Mouse (Mus musculus): ENCODE data around the gene Rai2.

Rai2 gene

DNA sequence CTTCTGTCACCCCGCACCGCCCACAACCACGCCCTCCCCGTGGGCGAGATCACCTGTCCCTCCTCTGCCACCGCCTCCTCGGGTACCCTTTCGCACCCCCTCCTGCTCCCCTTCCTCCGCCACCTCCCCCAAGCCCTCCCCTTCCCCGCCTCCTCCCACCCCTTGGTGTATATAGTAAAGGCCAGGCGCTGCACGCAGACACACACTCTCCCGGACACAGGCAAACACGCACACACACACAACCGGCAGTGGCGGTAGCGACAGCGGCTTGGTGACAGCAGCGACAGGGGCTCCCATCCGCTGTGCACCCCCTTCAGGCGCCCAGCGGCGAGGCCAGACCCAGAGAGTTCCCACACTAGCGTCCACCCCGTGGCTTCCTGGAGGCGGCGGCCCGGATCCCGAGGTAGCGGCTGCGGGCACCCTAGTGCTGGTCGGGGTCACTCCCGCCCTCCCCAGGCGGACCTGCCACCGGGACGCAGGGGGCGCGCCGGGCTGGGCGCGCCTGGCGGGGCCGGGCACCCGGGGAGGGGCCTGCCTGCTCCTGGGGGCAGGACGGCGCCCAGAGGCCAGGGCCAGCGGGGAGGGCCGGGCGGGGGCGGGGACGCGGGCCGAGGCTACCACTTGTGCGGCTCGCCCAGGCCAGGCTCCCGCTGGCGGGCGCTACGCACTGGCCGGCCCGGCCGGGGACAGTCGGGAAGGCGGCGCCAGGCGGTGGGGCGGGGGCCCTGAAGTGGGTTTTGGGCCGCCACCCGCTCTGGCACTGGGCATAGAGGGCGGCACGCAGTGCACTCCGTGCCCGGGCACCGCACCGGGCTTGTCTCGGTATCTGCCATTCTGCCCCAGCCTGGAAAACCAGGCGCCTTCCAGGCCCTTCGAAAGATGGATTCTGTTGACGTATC is at the start of gene Rai2:
Rai2 (plus strand) TSS at position 205 of the 899 bp plus-strand sequence.
- peak in 1 of 2 experiments; percentile 32 for DNase-seq (ENCODE audit: low spot score in 2 of 2)

- DNase-seq (ENCODE audit: low spot score in 2 of 2) = no peak
Observed at GRCm38 (mm10) chrX:161689336-161689735, 27.5 kb upstream of the Rai2 start.

- DNase-seq (ENCODE audit: low spot score in 2 of 2) = no peak
Observed at GRCm38 (mm10) chrX:161716503-161716864, 385 bp upstream of the Rai2 start.

DNA sequence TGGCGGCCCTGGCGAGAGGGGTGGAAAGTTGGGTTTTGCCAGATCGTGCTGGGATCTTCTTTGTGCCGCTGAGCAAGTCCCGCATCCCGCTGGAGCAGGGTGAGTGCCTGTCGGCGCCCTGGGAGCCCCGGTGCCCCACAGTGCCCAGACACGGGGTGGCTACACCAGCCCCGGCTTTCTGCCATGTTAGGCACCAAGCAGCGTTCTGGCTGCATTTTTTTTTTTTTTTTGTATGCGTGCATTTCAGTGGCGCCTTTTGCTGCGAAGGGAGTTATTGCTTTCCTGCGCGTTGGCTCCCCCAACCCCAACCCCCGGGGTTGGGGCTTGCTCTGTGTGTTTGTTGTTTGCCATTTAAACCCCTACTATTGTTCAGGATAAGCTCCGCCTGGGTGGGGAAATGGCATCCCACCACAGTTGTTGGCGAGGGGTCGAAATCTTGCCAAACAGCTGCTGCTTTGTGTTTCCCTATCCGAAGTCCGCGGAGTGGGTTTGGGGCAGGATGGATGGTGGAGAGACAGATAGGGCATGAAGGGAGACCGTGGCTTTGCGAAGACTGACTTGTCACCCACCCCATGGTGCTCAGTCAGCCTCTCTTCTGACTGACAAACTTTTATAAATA is 1.0 kb downstream of the Rai2 start:
- DNase-seq (ENCODE audit: low spot score in 2 of 2) = peak in 1 of 2 experiments; percentile 10

GRCm38 (mm10) chrX:161718548-161718947 is 1.7 kb downstream of the Rai2 start:
- DNase-seq (ENCODE audit: low spot score in 2 of 2) = peak in 1 of 2 experiments; percentile 6

DNA sequence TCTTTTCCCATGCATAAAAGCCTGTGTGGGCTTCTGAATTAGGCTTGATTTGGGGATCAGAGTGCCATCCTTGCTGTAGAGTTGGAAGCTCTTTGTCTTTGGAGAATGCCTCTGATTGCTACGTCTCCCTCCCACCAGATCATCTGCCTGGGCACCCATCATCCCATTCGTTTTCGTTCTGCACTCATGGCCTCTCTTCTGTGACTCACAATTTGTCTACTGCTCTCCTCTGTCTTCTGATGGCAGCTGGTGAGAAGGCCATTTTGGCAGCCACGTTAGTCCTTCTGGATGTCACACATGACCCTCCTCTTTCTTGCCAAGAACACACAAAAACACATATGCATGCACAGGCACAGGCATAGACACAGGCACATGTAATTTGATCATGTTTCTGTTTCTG is 4.2 kb downstream of the Rai2 start:
- DNase-seq (ENCODE audit: low spot score in 2 of 2) = no peak

GRCm38 (mm10) chrX:161723391-161723808 is 6.5 kb downstream of the Rai2 start:
- no peak for DNase-seq (ENCODE audit: low spot score in 2 of 2)

DNA sequence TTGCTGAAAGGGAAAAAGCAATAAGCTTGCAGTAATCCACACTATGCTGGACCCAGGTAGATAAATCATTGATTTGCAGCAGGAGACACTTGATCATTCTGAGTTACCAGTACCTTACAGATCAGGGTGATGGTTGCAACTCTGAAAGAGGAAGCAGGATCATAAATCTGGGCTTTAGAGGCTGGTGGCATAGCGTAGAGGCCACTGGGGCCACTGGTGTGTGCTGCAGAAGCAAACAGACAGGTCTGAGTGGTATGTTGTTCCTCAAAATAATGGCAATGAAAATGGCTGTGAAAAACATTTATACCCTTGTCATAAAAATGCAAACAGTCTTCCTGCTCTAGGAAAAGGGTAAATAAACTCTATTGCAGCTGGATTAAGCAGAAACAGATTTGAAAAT is 9.4 kb downstream of the Rai2 start:
- DNase-seq (ENCODE audit: low spot score in 2 of 2) = no peak

GRCm38 (mm10) chrX:161728507-161728906 is 11.6 kb downstream of the Rai2 start:
- DNase-seq (ENCODE audit: low spot score in 2 of 2) = no peak

GRCm38 (mm10) chrX:161730026-161730425 is 13.2 kb downstream of the Rai2 start:
- no peak for DNase-seq (ENCODE audit: low spot score in 2 of 2)

DNA sequence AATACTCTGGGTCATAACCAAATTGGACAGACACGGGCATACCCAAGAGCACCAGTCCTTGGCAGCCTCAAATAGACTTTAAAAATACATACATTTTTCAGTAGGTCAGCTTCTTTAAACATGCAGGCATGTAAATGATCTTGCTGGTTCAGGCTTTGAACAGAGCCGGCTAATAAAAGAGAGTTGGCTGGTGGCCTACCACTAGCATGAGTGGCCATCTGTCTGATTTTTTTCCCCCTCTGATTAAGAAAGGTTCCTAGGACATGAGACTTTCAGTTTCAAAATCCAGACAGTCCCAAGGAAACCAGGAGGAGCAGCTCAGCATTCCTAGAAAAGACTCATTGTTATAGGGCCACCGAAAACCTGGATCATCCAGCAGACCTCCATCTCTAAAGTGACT is 15.0 kb downstream of the Rai2 start:
- DNase-seq (ENCODE audit: low spot score in 2 of 2) = no peak

GRCm38 (mm10) chrX:161733581-161734309 is 16.9 kb downstream of the Rai2 start:
- DNase-seq (ENCODE audit: low spot score in 2 of 2) = no peak

DNA sequence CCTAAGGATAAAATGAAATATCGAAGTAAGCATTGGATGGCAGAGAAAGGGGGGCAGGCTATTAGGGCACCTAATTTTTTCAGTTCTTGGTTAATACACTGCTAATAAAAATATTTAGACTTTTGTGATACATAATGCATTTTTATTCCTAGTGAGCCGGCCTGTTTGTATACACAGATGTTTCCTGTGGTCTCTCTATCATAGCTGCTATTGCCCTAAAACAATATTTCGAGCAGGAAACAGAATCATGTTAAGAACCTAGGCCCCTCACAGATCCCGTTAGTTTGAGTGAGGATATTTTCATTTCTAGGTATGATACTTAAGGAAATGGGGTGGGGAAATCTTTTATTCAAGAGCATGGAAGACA is 17.4 kb downstream of the Rai2 start:
- no peak for DNase-seq (ENCODE audit: low spot score in 2 of 2)

DNA sequence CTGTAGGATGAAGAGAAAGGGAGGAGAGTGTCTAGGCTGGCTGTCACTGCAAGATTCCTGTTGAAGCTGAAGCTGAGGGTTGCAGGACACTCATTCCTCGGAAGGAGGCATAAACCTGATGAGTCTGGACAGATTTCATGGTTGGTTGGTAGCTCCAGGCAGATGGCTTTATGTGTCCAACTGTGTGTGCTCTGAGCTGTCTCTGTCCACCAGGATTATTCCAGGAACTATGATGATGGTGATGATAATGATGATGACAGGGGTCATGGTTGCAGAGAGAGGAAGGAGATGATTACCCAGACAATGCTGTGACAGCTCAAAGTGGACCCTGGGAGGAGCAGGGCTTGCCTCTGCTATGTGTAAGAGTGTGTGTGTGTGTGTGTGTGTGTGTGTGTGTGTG is 22.5 kb downstream of the Rai2 start:
- no peak for DNase-seq (ENCODE audit: low spot score in 2 of 2)

DNA sequence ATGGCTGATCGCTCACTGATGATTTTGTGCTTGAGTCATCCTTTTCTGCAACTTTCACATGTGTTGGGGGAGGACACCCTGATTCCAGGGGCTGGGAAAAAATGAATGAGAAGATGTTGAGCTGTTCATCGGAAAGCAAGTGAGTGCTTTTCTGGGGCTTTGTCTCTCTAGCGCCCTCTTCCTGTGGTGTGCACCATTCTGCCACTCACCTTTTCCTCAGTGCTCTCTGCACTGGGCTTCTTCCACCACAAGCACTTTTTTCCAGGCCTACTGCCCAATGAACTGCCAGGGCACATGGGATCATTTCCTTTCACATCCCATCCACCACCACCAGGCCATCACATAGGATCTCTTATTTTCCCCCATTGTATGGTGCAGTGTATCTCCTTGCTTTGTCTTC is 26.2 kb downstream of the Rai2 start:
- DNase-seq (ENCODE audit: low spot score in 2 of 2) = no peak

GRCm38 (mm10) chrX:161745296-161745695 is 28.4 kb downstream of the Rai2 start:
- DNase-seq (ENCODE audit: low spot score in 2 of 2) = no peak

- DNase-seq (ENCODE audit: low spot score in 2 of 2) = no peak
Observed at GRCm38 (mm10) chrX:161747337-161747736, 30.5 kb downstream of the Rai2 start.

GRCm38 (mm10) chrX:161753514-161753913 is 36.6 kb downstream of the Rai2 start:
- no peak for DNase-seq (ENCODE audit: low spot score in 2 of 2)

DNA sequence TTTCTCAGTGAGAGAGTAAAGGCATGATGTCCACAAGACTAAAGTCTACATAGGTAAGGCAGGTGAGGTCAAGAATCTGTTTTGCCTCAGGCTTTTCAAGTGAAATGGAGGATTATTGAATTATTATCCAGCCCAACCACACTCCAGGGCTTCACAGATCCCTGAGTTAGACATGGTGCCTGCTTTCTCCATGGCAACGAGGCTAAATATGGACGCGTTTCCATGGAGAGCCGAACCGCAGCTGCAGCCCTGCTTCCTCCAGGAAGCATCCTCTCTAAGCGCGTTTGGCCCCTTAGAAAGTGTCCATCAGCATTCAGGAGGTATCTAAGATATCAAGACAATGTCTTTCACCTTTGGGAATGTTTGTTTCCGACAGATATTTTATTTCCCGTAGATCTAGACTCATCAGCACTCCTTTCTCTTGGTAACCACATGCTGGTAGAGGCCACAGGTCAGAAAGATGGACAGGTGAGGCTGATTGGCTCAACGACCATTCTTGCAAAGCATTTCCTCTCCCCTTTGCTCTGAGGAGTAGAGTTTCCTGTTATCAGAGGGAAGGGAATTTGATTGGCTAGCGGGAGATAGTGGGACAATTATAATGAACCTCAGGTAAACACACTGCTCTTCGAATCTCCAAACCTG is 59.6 kb downstream of the Rai2 start:
- peak; percentile 15 to 32 for DNase-seq (ENCODE audit: low spot score in 2 of 2)

- DNase-seq (ENCODE audit: low spot score in 2 of 2) = peak; percentile 28 to 39
Observed at GRCm38 (mm10) chrX:161780321-161781034, 63.6 kb downstream of the Rai2 start.

- peak; percentile 32 to 44 for DNase-seq (ENCODE audit: low spot score in 2 of 2)
Observed at GRCm38 (mm10) chrX:161790182-161790581, 73.3 kb downstream of the Rai2 start.
